Mouse (Mus musculus): ENCODE results near the gene Pak3.

GRCm38 (mm10) chrX:143482866-143483265 lies 35.5 kb upstream of the Pak3 start:
- TF ChIP-seq CTCF (IDR thresholded peaks at IDR 0.05; ENCODE audit: insufficient read depth, low read depth, low read length) (no peak), POLR2A (IDR thresholded peaks at IDR 0.05; ENCODE audit: insufficient read depth, low read depth, low read length) (no peak)

All from olfactory bulb, adult 2 months (tissue).